Mouse (Mus musculus): ENCODE results near the gene Ciao2b.

Ciao2b gene

GRCm38 (mm10) chr8:104624161-104624560, 17.6 kb downstream of the Ciao2b start, which contains the start of gene Cdh16:
Cdh16 (minus strand) TSS chr8:104624396.
- in situ Hi-C loops (cut with MboI; ENCODE audit: low sequenced_read_pairs): no loop called here

DNA sequence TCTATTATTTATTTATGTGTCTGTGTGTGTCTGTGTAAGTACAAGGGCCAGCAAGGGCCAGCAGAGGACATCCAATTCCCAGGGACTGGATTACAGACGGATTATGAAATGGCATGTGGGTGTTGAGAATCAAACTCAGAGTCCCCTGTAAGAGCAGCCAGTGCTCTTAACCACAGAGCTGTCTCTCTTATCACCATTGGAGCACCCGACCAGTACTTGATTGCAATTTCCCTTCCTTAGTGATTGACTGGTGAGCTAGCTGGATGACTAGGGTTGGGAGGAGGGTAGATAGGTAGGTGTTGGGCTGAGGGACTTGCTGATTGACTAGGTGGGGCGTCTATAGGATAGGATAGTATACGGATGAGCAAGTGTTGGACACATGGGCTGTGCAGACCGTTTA, 21.0 kb downstream of the Ciao2b start:
- in situ Hi-C loops (cut with MboI; ENCODE audit: low sequenced_read_pairs): no loop called here

- in situ Hi-C loops (cut with MboI; ENCODE audit: low sequenced_read_pairs): no loop called here
Observed at GRCm38 (mm10) chr8:104613119-104613518, 28.6 kb downstream of the Ciao2b start.

GRCm38 (mm10) chr8:104611613-104612012, 30.2 kb downstream of the Ciao2b start:
- in situ Hi-C loops (cut with MboI; ENCODE audit: low sequenced_read_pairs): no loop called here

DNA sequence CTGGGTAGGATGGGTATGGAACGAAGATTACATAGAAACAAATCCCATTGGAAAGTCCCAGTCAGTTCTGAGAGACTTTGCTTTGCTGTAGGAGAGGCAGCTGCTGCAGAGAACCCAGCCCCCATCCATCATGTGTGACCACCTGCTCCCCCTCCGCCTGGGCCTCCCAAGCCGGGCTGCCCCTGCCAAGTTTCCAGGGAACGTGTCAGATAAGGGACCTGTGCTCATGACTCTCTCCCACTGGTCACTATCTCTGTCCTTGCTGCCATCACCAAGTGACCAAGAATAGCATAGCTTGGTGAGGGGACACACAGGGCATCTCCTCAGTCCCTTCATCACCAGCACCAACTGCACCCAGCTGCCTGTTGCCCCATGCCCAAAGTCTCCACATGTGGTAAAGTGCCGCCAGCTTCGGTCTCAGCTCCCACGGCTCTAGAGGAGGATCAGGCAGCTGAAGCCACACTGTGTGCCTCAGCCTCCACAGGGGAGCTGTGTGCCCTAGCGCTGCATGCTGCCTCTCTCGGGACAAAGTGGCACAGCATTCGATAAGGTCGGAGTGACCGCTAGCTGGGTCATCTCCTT, 31.5 kb downstream of the Ciao2b start:
- in situ Hi-C loops (cut with MboI; ENCODE audit: low sequenced_read_pairs): no loop called here

DNA sequence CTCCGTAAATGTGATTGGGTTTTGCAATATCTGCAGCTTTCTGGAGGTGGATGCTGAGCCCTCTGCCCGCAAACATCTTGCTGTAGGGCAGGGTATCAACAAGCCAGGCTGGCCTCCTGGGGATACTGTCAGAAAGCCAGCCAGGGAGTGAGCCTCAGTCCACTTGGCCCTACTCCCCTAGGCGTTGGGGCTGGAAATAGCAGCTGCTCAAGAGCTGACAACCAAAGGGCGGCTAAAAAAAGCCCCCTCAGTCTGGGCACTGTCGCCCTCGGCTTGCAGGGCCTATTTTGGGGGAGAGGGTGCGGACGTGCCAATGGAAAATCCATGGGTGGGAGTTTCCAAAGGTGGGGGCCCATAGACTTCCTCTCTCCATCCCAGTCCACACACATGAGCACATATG, 32.5 kb downstream of the Ciao2b start:
- in situ Hi-C loops (cut with MboI; ENCODE audit: low sequenced_read_pairs): no loop called here

GRCm38 (mm10) chr8:104607944-104608343, 33.8 kb downstream of the Ciao2b start:
- in situ Hi-C loops (cut with MboI; ENCODE audit: low sequenced_read_pairs): no loop called here

GRCm38 (mm10) chr8:104606329-104606728, 35.4 kb downstream of the Ciao2b start:
- in situ Hi-C loops (cut with MboI; ENCODE audit: low sequenced_read_pairs): no loop called here

- in situ Hi-C loops (cut with MboI; ENCODE audit: low sequenced_read_pairs): no loop called here
Observed at GRCm38 (mm10) chr8:104603245-104603593, 38.5 kb downstream of the Ciao2b start.

DNA sequence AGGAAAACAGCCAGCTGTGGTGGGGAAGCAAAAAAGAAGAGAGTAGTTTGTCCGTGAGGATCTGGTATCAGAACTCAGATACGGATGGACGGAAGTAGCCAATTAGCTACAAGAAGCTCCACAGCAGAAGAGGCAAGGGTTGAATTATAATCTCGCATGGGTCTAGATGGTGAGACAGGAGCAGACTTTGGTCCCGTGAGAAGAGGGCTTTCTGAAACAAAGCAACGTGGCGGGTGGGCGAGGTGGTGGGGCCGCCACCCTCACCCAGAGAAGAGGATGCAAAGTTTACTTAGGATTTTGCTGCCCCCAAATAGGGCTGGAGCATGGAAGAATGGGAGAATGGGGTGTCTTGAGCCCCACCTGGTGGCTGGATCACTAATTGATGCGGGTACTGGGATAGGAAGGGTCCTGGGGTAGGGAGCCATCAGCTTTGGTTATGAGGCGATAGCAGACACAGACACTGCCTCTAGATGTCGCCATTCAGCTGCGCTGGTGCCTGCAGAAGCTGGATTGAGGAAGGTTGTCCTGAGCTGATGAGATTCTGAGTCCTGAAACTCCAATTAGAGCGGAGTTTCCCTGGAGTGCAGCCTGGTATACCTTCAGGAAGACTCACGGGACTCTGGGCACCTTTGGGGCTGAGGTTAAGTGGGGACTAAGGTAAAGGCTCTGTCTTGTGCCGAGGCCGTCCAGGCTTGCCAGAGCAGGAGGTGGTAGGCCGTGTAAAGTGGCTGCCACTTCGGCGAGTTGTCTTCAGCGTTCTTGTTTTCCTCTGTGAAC, 39.1 kb downstream of the Ciao2b start:
- in situ Hi-C loops (cut with MboI; ENCODE audit: low sequenced_read_pairs): no loop called here

- in situ Hi-C loops (cut with MboI; ENCODE audit: low sequenced_read_pairs): no loop called here
Observed at GRCm38 (mm10) chr8:104601941-104602371, 39.8 kb downstream of the Ciao2b start.

GRCm38 (mm10) chr8:104601386-104601785, 40.4 kb downstream of the Ciao2b start:
- in situ Hi-C loops (cut with MboI; ENCODE audit: low sequenced_read_pairs): no loop called here

GRCm38 (mm10) chr8:104598496-104598895, 43.3 kb downstream of the Ciao2b start:
- in situ Hi-C loops (cut with MboI; ENCODE audit: low sequenced_read_pairs): no loop called here

DNA sequence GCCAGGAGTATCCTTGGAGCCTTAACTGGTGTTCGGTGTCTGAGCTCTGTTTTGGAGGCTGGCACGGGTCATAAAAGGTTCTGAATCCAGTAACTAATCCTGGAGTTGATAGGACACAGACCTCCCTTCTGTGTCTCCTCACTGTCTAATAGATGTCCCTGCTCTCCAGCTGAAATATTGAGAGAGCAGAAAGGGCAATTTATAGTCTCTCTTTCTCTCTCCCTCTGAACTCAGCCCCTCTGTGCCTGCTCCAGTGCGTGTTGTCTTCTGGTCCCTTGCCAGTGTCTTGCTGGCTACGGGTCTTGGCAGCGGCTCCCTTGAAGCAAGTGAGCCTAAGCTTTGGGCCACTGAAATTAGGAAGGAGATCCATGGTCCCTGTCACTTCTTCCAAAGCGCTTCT, 44.1 kb downstream of the Ciao2b start:
- in situ Hi-C loops (cut with MboI; ENCODE audit: low sequenced_read_pairs): no loop called here

- in situ Hi-C loops (cut with MboI; ENCODE audit: low sequenced_read_pairs): no loop called here
Observed at GRCm38 (mm10) chr8:104595773-104596536, 45.8 kb downstream of the Ciao2b start.

DNA sequence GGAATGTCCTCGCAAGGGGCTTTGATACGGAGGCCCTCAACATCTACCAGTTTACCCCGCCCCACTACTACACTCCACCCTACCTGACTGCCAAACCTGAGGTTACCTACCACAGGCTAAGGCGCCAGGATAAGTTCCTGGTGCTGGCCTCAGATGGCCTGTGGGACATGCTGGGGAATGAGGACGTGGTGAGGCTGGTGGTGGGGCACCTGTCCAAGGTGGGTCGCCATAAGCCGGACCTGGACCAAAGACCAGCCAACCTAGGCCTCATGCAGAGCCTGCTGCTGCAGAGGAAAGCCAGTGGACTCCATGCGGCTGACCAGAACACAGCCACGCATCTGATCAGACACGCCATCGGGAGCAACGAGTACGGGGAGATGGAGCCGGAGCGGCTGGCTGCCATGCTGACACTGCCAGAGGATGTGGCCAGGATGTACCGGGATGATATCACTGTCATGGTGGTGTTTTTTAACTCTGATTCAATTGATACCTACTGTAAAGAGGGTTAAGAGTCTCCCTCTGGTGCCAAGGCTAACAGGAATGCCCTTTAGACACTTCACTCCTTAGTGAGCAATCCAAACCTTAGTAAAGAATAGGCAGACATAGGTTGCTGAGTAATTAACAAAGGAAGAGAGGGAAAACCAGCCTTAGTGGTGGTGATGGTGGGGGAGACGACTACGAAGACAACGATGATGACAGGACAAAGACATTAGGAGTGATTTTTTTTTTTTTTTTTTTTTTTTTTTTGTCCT, 47.0 kb downstream of the Ciao2b start:
- in situ Hi-C loops (cut with MboI; ENCODE audit: low sequenced_read_pairs): no loop called here

DNA sequence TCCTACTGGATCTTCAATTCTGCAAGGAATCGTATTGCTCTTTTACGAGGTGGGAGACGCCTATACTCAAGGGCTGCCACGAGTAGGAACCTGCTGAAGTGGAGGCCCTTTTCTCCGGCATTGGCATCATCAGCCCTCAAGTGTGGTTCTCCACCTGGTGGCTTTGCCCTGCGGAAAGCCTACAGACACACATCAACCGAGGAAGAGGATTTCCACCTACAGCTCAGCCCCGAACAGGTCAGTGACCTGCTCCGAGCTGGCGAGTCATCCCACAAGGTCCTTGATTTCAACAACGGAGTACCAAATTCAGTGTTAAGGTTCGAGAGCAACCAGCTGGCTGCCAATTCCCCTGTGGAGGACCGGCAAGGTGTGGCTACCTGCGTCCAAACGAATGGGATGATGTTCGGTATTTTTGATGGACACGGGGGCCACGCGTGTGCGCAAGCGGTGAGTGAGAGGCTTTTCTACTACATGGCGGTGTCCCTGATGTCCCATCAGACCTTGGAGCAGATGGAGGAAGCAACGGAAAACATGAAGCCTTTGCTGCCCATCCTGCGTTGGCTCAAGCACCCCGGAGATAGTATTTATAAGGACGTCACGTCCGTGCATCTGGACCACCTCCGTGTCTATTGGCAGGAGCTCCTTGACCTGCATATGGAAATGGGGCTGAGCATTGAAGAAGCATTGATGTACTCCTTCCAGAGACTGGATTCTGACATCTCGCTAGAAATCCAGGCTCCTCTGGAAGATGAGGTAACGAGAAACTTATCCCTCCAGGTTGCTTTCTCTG, 48.0 kb downstream of the Ciao2b start:
- in situ Hi-C loops (cut with MboI; ENCODE audit: low sequenced_read_pairs): no loop called here

GRCm38 (mm10) chr8:104592566-104592965, 49.2 kb downstream of the Ciao2b start:
- in situ Hi-C loops (cut with MboI; ENCODE audit: low sequenced_read_pairs): no loop called here

DNA sequence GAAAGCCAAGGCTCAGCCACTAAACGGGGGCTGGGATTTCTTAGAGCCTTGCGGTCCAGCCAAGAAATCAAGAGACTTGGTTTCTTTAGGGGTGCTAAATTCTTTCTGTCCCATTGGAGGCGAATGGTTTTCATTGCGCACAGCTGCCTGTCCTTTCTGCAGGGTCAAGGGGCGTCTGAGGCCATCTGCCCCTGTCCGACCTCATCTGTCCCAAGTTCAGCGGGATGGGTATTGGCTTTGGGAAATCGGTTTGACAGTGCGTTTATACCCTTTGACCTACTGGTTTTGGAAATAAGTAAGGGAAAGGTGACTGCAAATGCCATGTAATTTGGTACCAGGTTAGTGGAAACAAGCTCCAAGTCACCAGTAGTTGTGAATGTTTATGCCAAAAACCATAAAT, 49.9 kb downstream of the Ciao2b start:
- in situ Hi-C loops (cut with MboI; ENCODE audit: low sequenced_read_pairs): no loop called here

- in situ Hi-C loops (cut with MboI; ENCODE audit: low sequenced_read_pairs): no loop called here
Observed at GRCm38 (mm10) chr8:104591133-104591834, 50.5 kb downstream of the Ciao2b start, which contains the start of gene Pdp2. Pdp2 (plus strand) TSS chr8:104591451.
